Mouse (Mus musculus) lung, postnatal 0 days (tissue): Measurements from ENCODE around the gene Golga1. TPM values are rescaled to one million over a fixed set of nuclear protein-coding genes. Genes with fewer than 3 reads are reported as not detected.
"Not testable (repeated sequence)": the region's sequence is repeated elsewhere in the genome, so short reads cannot be mapped to it uniquely, and the experiment has no call there.

Experiments used
- ATAC-seq: fragments of 200-750 bp; cut with Nextera tagmentation; 2 replicates; pipeline ENCODE4 v1.8.0; 2017; ENCODE audit warnings: moderate library complexity
- DNase-seq: peaks from one replicate; pipeline ENCODE4 v3.0.0-alpha.2; 2016; ENCODE audit warnings: low spot score
- H3K27ac ChIP-seq: fragments of 300-500 bp; sonication (generic); 2 replicates; pipeline ENCODE4 v1.5.1; 2014; ENCODE audit warnings: antibody characterized with exemption, mild to moderate bottlenecking, low read length, mixed read lengths
- H3K27me3 ChIP-seq: fragments of 300-500 bp; sonication (generic); replicated peaks from 2 replicates; pipeline ENCODE4 v1.6.1; 2014; ENCODE audit warnings: low read length, mixed read lengths; ENCODE audit not compliant: insufficient read depth
- H3K36me3 ChIP-seq: fragments of 300-500 bp; sonication (generic); 2 replicates; pipeline ENCODE4 v1.6.1; 2014; ENCODE audit warnings: low read length, mixed read lengths; ENCODE audit not compliant: insufficient read depth
- H3K4me1 ChIP-seq: fragments of 300-500 bp; sonication (generic); 2 replicates; pipeline ENCODE4 v1.6.1; 2014; ENCODE audit warnings: antibody characterized with exemption, low read depth, low read length, mixed read lengths; ENCODE audit not compliant: insufficient read depth
- H3K4me2 ChIP-seq: fragments of 300-500 bp; sonication (generic); replicated peaks from 2 replicates; pipeline ENCODE4 v1.6.1; 2014; ENCODE audit warnings: low read depth, mild to moderate bottlenecking, low read length, moderate library complexity, mixed read lengths
- H3K4me3 ChIP-seq: fragments of 300-500 bp; sonication (generic); 2 replicates; pipeline ENCODE4 v1.5.1; 2014; ENCODE audit warnings: low read depth, low read length
- H3K9ac ChIP-seq: fragments of 300-500 bp; sonication (generic); replicated peaks from 2 replicates; pipeline ENCODE4 v1.6.1; 2014; ENCODE audit warnings: low read depth, mild to moderate bottlenecking
- H3K9me3 ChIP-seq: fragments of 300-500 bp; sonication (generic); 2 replicates; pipeline ENCODE4 v1.6.1; 2016; ENCODE audit warnings: low read length, mixed read lengths
- CTCF ChIP-seq: IDR thresholded peaks from 2 replicates; pipeline ENCODE4 v1.5.1; 2016; ENCODE audit warnings: antibody characterized with exemption, mild to moderate bottlenecking
- EP300 ChIP-seq: IDR thresholded peaks from 2 replicates; pipeline ENCODE4 v1.6.1; 2016; ENCODE audit warnings: antibody characterized with exemption, mild to moderate bottlenecking, control low read depth
- WGBS: fragments of 180-500 bp; shearing (Covaris S2); extraction: QIAGEN DNeasy Blood & Tissue Kit; methylation state at CpG from one replicate; pipeline ENCODE4 v1.1.7; 2014; 5-methylcytosine and 5-hydroxymethylcytosine counted together
- polyA plus RNA-seq: library from polyadenylated mRNA; unstranded; fragments of >200 nt; fragmentation: Nextera tagmentation; extraction: Ambion mirVana; gene quantifications from 2 replicates; pipeline ENCODE4 v1.2.1, GENCODE M21; 2015

Gene Golga1
- 22.2 and 23.2 TPM in 2 replicates for polyA plus RNA-seq

- peak within 1 kb of the TSS; percentile 90 for H3K27ac ChIP-seq
- H3K4me2 ChIP-seq = peak within 1 kb of the TSS; percentile 93
- H3K9ac ChIP-seq = peak within 1 kb of the TSS; percentile 96
- H3K27me3 ChIP-seq = no peaks in the 10 kb centered on the region
- H3K36me3 ChIP-seq = peaks cover 2% of the 10 kb centered on the region; the same call in 1 of the 2 replicates
- peak within 1 kb of the TSS; percentile 76 for H3K4me3 ChIP-seq
- peak; percentile 99 for ATAC-seq
- no peaks in the 10 kb centered on the region; the same call in 1 of the 2 replicates for H3K4me1 ChIP-seq
- TF ChIP-seq CTCF = no peak
- no peak for TF ChIP-seq EP300
- under 1% methylated on average over 49 of the region's 50 CpGs for WGBS
- DNase-seq = peak; percentile 98
- H3K9me3 ChIP-seq = no peaks in the 10 kb centered on the region
Observed at GRCm38 (mm10) chr2:39065400-39065987, at the start of gene Golga1. Gene Golga1 (minus strand): TSS chr2:39065541.

GRCm38 (mm10) chr2:39114093-39114492 is 48.8 kb upstream of the Golga1 start:
- H3K27me3 ChIP-seq = no peaks in the 10 kb centered on the region
- 91% methylated on average over 7 of the region's 7 CpGs for WGBS
- no peak for ATAC-seq
- H3K4me1 ChIP-seq = no peaks in the 10 kb centered on the region
- no peaks in the 10 kb centered on the region for H3K9me3 ChIP-seq
- no peak for DNase-seq
- H3K4me2 ChIP-seq = no peak overlapping the region
- H3K9ac ChIP-seq = no peak overlapping the region
- no peak overlapping the region for H3K4me3 ChIP-seq
- H3K36me3 ChIP-seq = no peaks in the 10 kb centered on the region
- TF ChIP-seq CTCF (no peak), EP300 (no peak)
- no peak overlapping the region for H3K27ac ChIP-seq

GRCm38 (mm10) chr2:39110514-39110913 is 45.2 kb upstream of the Golga1 start:
- no peak overlapping the region for H3K4me3 ChIP-seq
- no peak overlapping the region for H3K27ac ChIP-seq
- ATAC-seq = no peak
- no peaks in the 10 kb centered on the region for H3K9me3 ChIP-seq
- no peaks in the 10 kb centered on the region for H3K27me3 ChIP-seq
- no peak overlapping the region for H3K9ac ChIP-seq
- no peak for DNase-seq
- H3K36me3 ChIP-seq = 0 out of 2 replicates have a peak, but pooled peaks cover 3% of the 10 kb centered on the region
- TF ChIP-seq EP300 (no peak), CTCF (no peak)
- no peak overlapping the region for H3K4me2 ChIP-seq
- no peaks in the 10 kb centered on the region for H3K4me1 ChIP-seq

- not testable (repeated sequence) for DNase-seq, H3K4me1 ChIP-seq, H3K4me3 ChIP-seq, H3K9me3 ChIP-seq, H3K9ac ChIP-seq, H3K4me2 ChIP-seq, H3K27ac ChIP-seq, H3K27me3 ChIP-seq, H3K36me3 ChIP-seq, ATAC-seq
Observed at GRCm38 (mm10) chr2:39109712-39110111, 44.4 kb upstream of the Golga1 start.

- H3K9ac ChIP-seq, ATAC-seq, H3K27me3 ChIP-seq, H3K4me2 ChIP-seq, H3K36me3 ChIP-seq, H3K4me1 ChIP-seq, DNase-seq, H3K9me3 ChIP-seq, H3K4me3 ChIP-seq, H3K27ac ChIP-seq: not testable (repeated sequence)
- whole genome bisulfite sequencing = 96% methylated on average over 1 of the region's 1 CpGs
Observed at GRCm38 (mm10) chr2:39099951-39100350, 34.6 kb upstream of the Golga1 start.

GRCm38 (mm10) chr2:39097993-39098392 is 32.7 kb upstream of the Golga1 start:
- ATAC-seq (no peak), DNase-seq (no peak)
- Histone ChIP-seq H3K36me3 (peaks cover 4% of the 10 kb centered on the region; the same call in 1 of the 2 replicates), H3K27ac (no peak overlapping the region), H3K4me1 (no peaks in the 10 kb centered on the region), H3K9me3 (no peaks in the 10 kb centered on the region), H3K4me3 (no peak overlapping the region), H3K27me3 (no peaks in the 10 kb centered on the region), H3K4me2 (no peak overlapping the region), H3K9ac (no peak overlapping the region)
- no peak for TF ChIP-seq EP300
- TF ChIP-seq CTCF = peak; percentile 36

GRCm38 (mm10) chr2:39091966-39092365 is 26.6 kb upstream of the Golga1 start:
- 82% methylated on average over 1 of the region's 1 CpGs for WGBS
- TF ChIP-seq EP300 (no peak), CTCF (no peak)
- H3K9ac ChIP-seq = no peak overlapping the region
- peaks cover 4% of the 10 kb centered on the region; the same call in 1 of the 2 replicates for H3K36me3 ChIP-seq
- no peaks in the 10 kb centered on the region for H3K4me1 ChIP-seq
- no peaks in the 10 kb centered on the region for H3K27me3 ChIP-seq
- no peak overlapping the region for H3K4me2 ChIP-seq
- H3K9me3 ChIP-seq = no peaks in the 10 kb centered on the region
- ATAC-seq = no peak
- DNase-seq = no peak
- H3K27ac ChIP-seq = no peak overlapping the region
- no peak overlapping the region for H3K4me3 ChIP-seq
